Mouse (Mus musculus) erythroblast, embryonic 14.5 days (primary cell): Measurements from ENCODE around the gene Zfp771.

Source experiments
- GATA1 ChIP-seq: IDR thresholded peaks from 2 replicates; pipeline ENCODE4 v1.6.1; 2012; ENCODE audit warnings: low read length, inconsistent platforms, mixed read lengths
- TAL1 ChIP-seq: IDR thresholded peaks from 3 replicates; pipeline ENCODE4 v1.6.1; 2012; ENCODE audit warnings: low read length, inconsistent platforms, mixed read lengths

DNA sequence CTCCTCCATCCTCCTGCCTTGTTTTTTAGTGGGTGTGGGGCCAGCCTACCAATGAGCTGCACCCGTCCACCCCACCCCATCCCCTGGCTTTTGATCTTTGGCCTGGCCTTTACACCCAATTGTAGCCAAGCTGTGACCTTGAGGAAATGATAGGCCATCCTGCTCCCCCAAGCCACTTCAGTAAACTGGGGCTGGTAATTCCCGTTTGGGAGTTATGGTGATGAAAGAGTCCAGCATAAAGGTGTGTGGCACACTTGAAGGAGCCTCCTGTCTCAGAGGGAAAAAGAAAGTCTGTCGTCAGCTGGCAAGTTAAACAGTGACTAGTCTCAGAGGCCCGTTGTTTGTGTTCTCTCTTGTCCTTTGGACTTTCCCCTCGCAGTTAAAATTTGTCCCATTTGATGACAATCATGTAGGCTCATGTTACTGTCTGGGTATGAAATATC, 32.5 kb downstream of the Zfp771 start:
- TF ChIP-seq GATA1 (no peak), TAL1 (no peak)
